Mouse (Mus musculus): ENCODE measurements around the gene Lrrc3b. TPM values are rescaled to one million over a fixed set of nuclear protein-coding genes. Genes with fewer than 3 reads are reported as not detected.

Lrrc3b gene
- total RNA-seq (2022) = 10 to 100 TPM; 17.0 to 18.6 (median 18.1) TPM

DNA sequence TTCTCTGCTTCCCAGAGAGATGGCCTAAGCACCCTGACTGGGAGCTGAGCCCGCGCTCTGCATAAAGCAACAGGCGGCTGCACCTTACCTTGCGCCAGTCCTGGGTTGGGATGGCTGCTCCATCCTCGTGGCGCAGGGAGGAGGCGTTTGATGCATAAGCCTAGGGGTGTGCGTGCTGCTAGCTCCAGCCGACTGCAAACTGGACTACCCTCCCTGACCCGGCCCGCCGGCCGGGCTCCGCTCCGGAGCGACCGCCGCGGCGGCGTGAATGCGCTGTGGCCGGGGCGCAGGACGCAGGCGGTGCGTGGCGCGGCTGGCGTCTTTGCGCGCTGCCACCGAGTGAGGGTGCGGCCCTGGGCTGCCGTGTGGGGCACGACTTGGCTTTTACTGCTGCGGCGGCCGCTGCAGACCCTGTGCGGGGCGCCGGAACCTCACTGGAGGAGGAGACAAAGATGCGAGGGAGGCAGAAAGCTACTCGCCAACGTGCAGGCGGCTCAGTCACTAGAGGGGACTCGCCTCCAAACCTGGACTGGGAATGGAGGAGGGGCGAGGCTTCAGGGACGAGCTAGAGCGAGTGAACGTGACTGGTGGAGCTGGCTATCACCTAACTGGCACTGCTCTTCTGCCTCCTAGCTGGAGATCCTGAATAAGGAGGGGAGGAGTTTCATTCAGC is at the start of gene Lrrc3b:
Gene Lrrc3b (minus strand): TSS at position 503 of the 673 bp plus-strand sequence.
- peak; percentile 52 to 74 for DNase-seq (ENCODE audit: low spot score in 2 of 2)

DNA sequence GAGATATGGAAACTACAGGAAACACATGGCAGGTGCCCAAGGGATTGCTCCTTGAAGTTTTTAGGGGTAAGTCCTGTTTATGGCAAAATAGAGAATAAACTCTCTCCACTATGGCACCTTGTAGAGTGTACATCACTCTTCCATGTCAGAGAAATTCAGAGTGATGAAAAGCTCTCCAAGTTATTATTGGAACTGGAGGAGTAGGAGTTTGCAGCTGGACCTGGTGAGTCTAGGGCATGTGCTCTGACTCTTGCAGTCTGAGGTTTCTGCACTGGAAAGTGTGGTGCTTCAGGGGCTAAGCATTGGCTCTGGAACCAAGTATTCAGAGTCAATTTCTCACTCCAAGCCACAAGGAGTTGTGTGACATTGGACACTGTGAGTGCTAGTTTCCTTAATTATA is 38.9 kb upstream of the Lrrc3b start:
- DNase-seq (ENCODE audit: low spot score in 2 of 2) = no peak

DNA sequence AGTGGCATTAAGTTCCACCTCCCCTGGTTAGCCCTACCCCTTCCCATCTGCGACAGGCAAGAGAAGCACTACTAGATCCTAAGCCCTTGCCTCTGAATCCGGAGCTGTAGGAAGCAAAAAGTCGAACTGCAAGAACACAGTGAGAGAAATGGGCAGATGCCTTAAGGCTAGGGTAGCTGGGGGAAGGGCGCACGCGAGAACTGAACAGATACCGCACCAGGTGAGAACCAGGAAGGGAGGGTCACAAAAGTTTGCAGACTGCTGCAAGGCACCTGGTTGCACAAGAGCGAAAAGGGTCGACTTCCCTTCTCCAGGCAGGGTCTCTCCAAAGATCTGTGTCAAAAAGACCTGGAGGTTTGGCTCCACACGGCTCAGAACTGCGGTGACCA is 697 bp downstream of the Lrrc3b start:
- DNase-seq (ENCODE audit: low spot score in 2 of 2) = no peak

DNA sequence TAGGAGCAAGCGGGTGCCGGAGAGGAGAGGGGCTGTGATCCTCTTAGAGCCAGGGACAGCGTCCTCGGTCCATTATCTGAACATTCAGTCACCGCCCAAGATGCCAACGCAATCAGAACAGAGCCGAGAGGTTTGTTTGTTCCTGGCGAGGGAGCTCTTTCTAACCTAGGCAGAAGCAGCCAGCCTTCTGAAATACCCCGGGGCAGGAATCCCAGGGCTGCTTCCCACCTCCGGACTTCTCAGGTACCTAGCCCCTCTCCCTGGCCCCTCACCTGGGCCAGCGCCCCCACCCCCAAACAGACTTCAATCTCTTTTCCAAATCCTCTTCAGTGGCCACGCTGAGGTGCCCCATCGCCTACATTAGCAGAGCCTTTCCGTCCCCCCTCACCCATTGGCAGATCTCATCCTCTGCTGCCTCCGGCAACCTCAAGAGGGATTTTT is 1.3 kb downstream of the Lrrc3b start:
- peak in 1 of 2 experiments; percentile 29 for DNase-seq (ENCODE audit: low spot score in 2 of 2)

DNA sequence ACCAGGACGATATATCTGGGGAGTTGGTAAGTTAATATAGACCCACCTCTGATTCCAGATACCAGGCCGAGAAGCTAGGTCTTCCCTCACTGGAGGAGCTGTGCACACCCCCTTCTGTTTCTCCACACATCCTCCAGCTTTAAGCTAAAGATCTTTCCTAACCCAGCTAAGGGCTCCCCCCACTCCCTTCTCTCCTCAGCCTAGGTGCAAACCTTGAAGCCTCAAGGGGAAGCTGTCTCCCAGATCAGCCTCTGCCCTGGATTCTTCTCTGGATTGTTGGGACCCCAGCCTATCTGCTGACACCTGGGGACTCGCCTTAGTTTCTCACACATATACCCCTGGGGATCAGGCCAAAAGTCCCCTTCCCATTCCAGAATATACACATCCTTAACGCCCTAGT is 1.7 kb downstream of the Lrrc3b start:
- DNase-seq (ENCODE audit: low spot score in 2 of 2) = no peak

DNA sequence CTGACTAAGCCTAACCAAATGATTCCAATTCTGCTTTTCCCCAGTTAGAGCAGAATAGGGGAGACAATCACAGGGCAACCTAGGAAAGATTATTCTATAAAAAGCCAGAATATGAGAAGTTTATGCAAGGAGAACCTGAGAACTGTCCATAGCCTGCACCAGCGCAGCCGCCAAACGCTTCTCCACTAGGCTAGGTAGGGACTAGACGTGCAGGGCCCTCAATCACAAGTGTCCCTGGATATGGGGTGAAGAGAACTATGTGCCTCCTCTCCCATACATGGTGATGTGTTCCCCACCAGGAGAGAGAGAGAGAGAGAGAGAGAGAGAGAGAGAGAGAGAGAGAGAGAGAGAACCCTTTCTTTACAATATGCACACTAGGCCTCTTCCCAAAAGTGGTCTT is 2.2 kb downstream of the Lrrc3b start:
- no peak for DNase-seq (ENCODE audit: low spot score in 2 of 2)

DNA sequence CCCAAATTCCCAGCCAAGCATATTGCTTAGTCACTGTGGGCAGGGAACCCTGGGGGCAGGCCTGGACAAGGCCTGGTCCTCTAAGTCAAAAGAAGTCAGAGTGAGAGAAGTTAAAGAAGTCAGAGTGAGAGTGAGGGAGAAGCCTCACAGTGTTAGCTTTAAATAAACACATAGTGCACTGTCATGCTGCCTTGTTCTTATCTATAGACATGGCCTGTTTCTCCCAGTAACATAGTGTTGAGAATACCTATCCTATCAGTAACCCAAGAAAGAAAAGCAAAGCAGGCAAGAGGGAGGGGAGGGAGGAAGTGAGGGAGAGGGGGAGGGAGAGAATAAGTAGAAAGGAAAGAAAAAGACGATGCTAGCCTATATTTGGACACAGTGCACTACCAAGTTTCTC is 6.4 kb downstream of the Lrrc3b start:
- no peak for DNase-seq (ENCODE audit: low spot score in 2 of 2)

DNA sequence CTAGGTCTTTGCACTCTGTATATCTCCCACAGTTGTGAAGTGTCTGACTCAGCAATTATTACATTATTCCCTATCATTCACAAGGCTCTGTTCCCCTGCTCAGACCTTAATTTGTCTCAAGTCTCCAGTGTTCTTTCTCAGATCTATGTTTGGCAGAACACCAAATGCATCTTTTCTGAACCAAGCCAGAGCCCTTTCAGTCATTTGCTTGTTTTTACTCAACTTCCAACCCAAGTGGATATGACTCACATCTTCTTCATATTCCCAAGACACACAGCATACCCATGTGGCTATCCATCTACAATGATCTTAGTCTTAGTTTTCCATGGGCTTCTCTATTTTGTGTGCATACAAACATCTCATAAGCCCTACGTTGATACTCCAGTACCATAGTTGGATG is 17.2 kb downstream of the Lrrc3b start:
- no peak for DNase-seq (ENCODE audit: low spot score in 2 of 2)

DNA sequence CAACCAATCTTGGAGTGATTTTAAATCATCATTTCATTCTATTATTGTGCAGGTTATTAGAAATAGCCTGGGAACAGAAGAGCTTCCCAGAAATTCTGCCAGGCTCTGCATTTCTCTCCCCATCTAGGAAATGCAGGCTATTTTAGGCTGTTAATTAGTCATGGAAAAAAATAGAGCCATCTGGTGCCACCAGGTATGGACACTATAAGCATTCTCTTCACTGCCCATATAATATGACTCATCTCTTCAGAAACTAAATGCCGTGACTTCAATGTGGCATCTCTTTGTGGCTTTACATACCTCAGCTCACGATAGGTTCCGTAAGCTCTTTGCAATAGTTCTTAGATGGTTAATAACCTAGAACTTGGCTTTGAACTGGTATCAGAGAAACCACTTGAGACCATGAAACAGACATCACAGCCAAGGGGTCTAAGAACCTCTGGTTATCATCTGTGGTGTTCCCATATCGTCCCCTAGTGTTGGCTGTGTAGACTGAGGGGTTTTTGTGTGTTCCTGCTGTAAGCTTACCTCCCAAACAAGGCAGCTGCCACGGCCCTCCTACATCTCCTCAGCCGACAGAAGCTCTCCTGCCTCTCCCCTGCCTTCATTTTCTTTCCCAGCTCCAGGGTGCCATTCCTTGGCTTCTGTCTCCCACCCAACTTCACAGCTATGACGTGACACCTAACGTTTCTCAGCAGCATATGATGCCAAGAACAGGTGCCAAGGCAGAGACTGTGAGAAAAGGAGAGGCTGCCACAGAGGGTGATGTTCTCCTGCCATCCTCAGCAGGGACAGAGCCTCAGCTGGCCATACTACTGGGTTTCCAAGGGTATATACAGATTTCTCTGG is 27.9 kb downstream of the Lrrc3b start:
- peak in 1 of 2 experiments; percentile 81 for DNase-seq (ENCODE audit: low spot score in 2 of 2)

DNA sequence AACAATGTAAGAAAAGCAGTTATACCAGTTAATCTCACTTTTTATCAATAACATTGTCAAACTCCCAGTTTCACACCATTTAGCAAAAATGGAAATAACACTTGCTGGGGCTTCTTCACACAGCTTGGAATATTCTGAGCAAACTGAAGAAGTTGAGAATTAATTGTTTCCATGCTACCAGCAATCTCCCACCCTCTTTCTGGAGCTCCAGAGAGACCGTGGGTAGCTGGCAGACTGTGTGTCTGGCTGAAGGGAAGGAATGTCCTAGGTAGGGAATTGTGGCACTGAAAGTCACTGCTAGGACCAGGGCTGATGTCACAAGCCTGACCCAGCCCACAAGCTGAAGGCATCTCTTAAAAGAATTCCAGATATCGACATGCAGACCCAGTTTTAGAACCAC is 53.3 kb downstream of the Lrrc3b start:
- DNase-seq (ENCODE audit: low spot score in 2 of 2) = peak in 1 of 2 experiments; percentile 18

DNA sequence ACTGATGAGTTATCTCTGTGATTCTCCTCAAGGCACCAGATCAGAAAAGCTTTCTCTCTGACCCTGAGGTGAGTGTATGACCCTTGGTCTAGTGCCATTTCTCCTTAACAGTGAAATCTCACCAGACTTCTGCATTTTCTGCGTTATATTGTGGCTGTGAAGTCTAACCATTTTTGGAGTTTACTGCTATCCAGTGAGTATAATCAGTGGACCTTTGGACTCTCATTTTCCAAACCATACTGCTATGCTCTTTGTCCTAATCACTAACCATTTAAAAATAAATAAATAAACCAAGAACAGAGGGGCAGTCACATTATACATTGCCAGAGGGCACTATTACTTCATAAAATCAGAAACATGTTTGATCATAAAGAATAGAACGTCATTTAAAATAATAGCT is 53.8 kb downstream of the Lrrc3b start:
- no peak for DNase-seq (ENCODE audit: low spot score in 2 of 2)

DNA sequence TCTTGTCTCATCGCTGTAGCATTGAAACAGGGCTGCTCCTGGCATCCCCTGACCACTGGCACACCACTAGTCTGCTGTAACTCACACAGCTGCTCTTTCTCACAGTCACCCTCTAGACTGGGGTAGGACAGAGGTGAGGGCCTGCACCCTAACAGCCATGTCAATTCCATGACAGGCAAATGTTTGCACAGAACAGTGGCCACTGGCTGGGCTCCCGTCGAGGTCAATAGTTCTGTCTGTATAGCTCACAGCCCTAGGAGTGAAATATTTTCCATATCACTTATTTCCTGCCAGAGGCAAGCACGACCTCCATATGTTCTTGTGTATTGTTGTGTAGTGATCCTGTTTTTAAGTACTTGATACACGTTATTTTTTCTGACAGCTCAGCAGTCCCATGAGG is 54.3 kb downstream of the Lrrc3b start:
- no peak for DNase-seq (ENCODE audit: low spot score in 2 of 2)

DNA sequence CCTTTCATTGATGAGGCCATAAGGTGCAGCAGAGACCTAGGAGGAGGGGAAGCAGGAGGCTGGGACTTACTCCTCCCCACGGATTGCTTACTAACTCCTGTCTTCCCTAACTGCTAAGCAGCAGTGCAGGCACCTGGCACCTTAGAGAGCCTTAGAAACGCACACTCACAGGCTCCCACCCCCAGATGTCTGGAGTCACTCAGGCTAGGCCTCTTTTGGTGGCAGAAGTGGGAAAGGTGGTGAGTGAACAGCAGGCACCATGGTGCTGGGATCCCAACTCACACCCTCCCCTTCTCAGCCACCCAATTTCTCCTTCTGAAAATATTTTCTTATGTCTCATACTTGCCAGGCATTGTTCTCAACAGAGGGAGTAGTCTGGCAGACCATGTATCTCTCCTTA is 55.7 kb downstream of the Lrrc3b start:
- DNase-seq (ENCODE audit: low spot score in 2 of 2) = peak in 1 of 2 experiments; percentile 60

DNA sequence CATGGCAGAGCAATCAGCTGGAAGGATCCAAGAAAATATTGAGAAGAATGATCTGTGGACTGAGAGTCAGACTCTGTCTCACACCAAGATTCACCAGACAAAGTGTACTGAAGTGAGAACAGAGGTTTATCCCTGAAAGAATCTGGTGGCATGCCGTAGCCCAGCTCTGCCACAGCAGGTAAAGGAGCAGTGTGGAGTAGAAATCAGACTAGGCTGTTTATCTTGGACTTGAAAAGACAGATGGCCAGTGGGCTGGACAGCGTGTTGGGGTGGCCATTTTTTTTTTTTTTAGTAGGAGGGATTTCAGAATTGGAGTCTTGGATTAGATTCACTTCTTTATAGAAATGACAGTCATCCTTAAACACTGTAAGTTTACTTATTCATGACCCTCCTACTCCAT is 61.4 kb downstream of the Lrrc3b start:
- peak in 1 of 2 experiments; percentile 47 for DNase-seq (ENCODE audit: low spot score in 2 of 2)

DNA sequence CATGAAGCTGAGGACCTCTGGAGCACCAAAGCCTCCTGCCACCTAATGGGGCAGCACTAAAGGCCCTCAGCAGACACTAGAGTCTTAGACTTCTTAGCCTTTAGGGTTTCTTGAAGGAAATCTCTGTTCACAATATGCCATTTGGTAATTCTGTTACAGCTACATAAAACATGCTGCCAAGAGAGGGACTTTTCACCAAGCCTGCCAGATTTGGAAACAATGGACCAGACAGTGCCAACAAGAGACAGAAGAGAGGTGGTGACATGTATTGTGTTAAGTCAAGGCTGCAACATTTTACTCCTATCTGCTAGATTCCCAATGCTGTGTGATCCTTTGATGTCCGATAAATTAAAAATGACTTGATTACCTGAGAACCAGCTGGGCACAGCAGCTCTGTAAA is 62.0 kb downstream of the Lrrc3b start:
- DNase-seq (ENCODE audit: low spot score in 2 of 2) = no peak

DNA sequence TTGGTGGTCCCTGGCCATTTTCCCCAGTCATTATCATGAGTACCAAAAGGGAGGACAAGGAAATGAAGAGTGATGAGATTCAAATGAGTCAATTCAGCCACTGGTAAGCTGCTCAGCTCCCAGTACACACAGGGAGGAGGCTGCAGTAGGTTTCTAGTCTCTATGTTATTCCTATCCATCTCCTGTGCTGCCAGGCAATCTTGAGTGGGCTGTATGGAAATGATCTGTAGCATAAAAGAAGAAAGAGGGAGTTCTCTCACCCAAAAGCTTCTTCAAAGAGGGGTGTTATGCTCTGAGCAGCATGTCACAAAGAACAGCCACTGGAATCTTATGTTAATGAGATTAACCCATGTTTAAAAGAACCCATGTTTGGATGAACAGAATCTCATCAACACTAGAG is 64.5 kb downstream of the Lrrc3b start:
- peak in 1 of 2 experiments; percentile 44 for DNase-seq (ENCODE audit: low spot score in 2 of 2)

DNA sequence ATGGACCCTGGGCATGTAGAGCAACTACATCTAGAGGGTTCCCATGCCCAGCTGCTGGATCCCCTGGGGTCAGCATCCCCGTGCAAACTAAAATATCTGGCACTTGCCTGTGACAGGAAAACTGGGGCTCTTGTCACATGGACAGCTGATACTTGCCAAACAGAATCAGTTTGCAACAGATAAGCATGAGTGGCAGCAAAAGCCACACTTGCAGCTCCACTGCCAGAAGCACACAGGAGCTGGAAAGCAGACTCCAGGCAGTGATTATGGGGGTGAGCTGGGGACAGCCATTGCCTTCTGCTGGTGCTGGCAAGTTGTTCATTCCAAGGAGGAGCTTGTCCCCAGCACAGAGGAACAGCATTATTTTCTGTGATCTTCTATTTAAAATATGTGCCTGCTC is 65.8 kb downstream of the Lrrc3b start:
- peak in 1 of 2 experiments; percentile 34 for DNase-seq (ENCODE audit: low spot score in 2 of 2)

DNA sequence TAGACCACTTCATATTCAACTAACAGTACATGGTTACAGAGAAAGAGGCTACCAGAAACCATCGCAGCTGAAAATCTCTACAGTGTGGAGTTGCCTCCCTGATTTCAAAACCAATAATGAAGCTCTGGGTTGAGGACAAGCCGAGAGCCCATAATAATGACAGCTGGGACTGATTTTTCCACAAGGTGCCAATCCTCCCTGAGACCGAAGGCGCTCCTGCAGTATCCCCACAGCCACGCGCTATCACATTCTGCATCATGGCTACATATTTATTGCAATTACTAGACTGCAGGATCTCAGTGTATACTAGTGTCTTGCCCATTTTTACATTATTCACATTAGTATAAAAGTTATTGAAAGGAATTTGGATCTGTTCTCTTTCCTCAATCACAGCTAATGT is 73.7 kb downstream of the Lrrc3b start:
- no peak for DNase-seq (ENCODE audit: low spot score in 2 of 2)

DNA sequence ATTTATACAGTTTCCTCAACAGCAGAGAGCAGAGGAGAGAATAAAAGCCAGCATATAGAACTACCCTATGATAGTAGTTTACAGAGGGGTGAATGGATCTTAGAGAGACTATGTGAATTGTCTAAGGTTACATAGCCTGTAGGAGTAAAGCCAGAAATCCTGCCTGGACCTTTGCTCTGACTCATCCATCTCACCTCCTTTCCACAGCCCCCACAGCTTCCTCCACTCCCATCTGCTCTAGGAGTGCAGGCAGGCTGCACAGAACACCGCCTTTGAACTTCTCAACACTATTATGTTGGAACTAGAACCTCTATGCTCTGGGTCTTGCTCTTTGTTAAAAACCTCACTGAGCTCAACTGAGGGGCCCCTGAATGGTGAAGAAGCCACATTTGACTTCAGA is 78.9 kb downstream of the Lrrc3b start:
- DNase-seq (ENCODE audit: low spot score in 2 of 2) = peak in 1 of 2 experiments; percentile 26

DNA sequence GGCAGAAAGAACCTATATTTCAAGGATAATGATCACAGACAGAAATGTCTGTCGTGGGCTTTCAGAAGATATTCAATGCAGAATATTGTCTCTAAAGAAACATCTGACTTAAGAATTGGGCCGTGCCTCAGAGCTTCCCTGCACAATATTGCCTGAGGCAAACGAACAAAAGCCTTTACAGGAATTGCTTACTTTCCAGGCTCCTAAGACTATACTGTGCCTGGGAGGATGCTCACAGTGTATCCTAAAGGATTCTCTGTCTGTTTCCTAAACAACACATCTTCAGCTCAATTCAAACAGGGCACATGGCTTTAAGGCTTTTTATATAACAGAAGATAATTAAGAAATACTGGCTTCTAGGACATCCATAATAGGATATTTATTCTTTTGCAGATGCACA is 79.7 kb downstream of the Lrrc3b start:
- no peak for DNase-seq (ENCODE audit: low spot score in 2 of 2)

DNA sequence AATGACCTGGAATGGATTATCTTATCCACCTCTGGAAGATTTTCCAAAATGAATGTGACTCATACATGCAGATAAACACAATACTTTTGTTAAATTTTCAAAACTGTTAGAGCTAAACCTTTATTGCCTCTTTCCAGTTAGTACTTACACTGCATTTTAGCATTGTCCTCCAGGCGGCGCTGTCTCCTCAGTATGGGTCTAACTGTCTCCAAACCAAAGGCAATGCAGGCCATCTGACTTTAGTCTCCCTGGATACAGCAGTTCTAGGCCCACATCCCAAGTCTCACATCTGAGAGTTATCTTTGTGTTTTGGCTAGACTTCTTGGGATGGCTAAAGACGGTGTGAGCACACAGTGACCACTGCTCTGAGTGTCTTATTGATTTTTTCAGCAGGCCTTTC is 83.3 kb downstream of the Lrrc3b start:
- peak; percentile 36 to 77 for DNase-seq (ENCODE audit: low spot score in 2 of 2)

DNA sequence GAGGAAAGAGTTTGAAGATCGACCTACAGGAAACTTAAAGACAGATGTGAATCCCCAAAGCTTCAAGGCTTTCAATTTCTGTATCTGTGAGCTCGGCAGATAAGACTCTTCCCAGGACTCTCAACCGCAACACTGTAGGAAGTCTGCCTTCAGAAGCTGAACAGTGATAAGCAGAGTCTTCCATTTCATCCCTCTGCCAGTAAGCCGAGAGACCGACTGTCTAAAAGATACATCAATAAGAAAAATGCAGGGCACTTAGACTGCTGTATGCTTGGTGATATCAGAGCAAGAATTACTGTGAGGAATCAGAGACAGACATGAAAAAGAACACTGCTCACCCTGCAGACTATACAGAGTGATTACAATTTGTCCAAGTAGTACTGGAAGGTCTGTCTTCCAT is 84.5 kb downstream of the Lrrc3b start:
- no peak for DNase-seq (ENCODE audit: low spot score in 2 of 2)

DNA sequence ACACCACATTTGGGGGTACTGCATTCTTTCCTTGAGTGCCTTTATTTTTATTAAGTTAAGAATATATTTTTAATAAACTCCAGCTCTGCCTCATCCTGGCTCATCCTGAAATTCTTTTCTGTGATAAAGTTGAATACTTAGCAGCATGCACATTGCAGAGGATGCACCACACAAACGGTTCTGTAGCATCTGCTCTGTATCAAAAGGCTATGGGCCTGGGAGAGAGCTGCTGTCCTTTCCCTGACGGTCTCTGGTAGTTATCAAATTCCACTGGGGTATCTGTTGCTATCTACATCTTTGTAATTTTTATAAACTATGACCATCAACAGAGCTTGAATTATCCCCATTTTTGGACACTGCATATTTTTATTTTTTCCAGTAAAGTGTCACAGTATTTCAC is 105.7 kb downstream of the Lrrc3b start:
- DNase-seq (ENCODE audit: low spot score in 2 of 2) = no peak
